26 mouse cellular contexts compared by ENCODE assay signal in genomic region chr16:23166646-23167045, GRCm38 (mm10). TPM values are rescaled to one million over a fixed set of nuclear protein-coding genes. Genes with fewer than 3 reads are reported as not detected.
DNase-seq lines count a peak whose midpoint lies in the region; ATAC-seq and TF ChIP-seq lines count a peak whose summit lies in the region.
"Had no signal": no experiment of that assay in that cellular context is flagged by ENCODE, and none has a peak within 500 bp of the region (broad histone marks: within the 10 kb centered on the region; RNA-seq: fewer than 3 reads in every experiment).

No protein-coding gene starts in this region.

- 81% methylated on average over 1 of the region's 1 CpGs for WGBS in heart, embryonic 11.5 days (ENCODE audit: insufficient replicate concordance)
- WGBS in kidney, embryonic 15.5 days, result 92% methylated on average over 1 of the region's 1 CpGs
- 90% methylated on average over 1 of the region's 1 CpGs for WGBS in kidney, embryonic 16.5 days

- TF ChIP-seq POLR2A in bone marrow macrophage, adult 2 months (IDR thresholded peaks at IDR 0.05; ENCODE audit: borderline replicate concordance, low read depth, low read length), result no peak

- H3K9ac ChIP-seq in heart, embryonic 11.5 days (ENCODE audit: low read depth, low read length), result no peak overlapping the region
- no peak overlapping the region for H3K9ac ChIP-seq in kidney, embryonic 15.5 days
- H3K9ac ChIP-seq in kidney, embryonic 16.5 days (replicated peaks; ENCODE audit: low read length), result no peak overlapping the region
- H3K9ac ChIP-seq: forebrain, embryonic 12.5 days; hindbrain, embryonic 14.5 days; limb, embryonic 12.5 days; liver, embryonic 13.5 days; lung, embryonic 14.5 days; neural tube, embryonic 15.5 days had no signal

- H3K4me2 ChIP-seq in heart, embryonic 11.5 days, result no peak overlapping the region
- H3K4me2 ChIP-seq in kidney, embryonic 15.5 days, result no peak overlapping the region
- no peak overlapping the region for H3K4me2 ChIP-seq in kidney, embryonic 16.5 days (replicated peaks; ENCODE audit: low read depth, low read length)
- H3K4me2 ChIP-seq: forebrain, embryonic 12.5 days; hindbrain, embryonic 14.5 days; limb, embryonic 12.5 days; liver, embryonic 13.5 days; lung, embryonic 14.5 days; neural tube, embryonic 15.5 days had no signal

- H3K36me3 ChIP-seq in heart, embryonic 11.5 days (ENCODE audit: control insufficient read depth, insufficient read depth, low read length), result no peaks in the 10 kb centered on the region
- no peaks in the 10 kb centered on the region for H3K36me3 ChIP-seq in kidney, embryonic 15.5 days
- no peaks in the 10 kb centered on the region for H3K36me3 ChIP-seq in kidney, embryonic 16.5 days (ENCODE audit: insufficient read depth, low read length)
- H3K36me3 ChIP-seq: forebrain, embryonic 12.5 days; limb, embryonic 12.5 days; liver, embryonic 13.5 days; midbrain, embryonic 10.5 days; neural tube, embryonic 15.5 days had no signal

- 0 out of 2 replicates have a peak overlapping the region, but pooled peaks have one; percentile 29 for H3K27ac ChIP-seq in heart, embryonic 11.5 days (ENCODE audit: low read depth, low read length)
- peak overlapping the region; percentile 22; the same call in 1 of the 2 replicates for H3K27ac ChIP-seq in kidney, embryonic 15.5 days
- no peak overlapping the region for H3K27ac ChIP-seq in kidney, embryonic 16.5 days (ENCODE audit: low read length)
- H3K27ac ChIP-seq in bone marrow macrophage, adult 2 months (ENCODE audit: insufficient read depth, low read depth, low read length), result peak overlapping the region; percentile 95
- H3K27ac ChIP-seq: forebrain, embryonic 12.5 days; hindbrain, embryonic 14.5 days; limb, embryonic 12.5 days; liver, embryonic 13.5 days; midbrain, embryonic 10.5 days; neural tube, embryonic 15.5 days had no signal

- H3K4me1 ChIP-seq in heart, embryonic 11.5 days (ENCODE audit: control insufficient read depth, insufficient read depth, low read length), result no peaks in the 10 kb centered on the region
- no peaks in the 10 kb centered on the region for H3K4me1 ChIP-seq in kidney, embryonic 15.5 days
- H3K4me1 ChIP-seq in kidney, embryonic 16.5 days (ENCODE audit: insufficient read depth, low read length), result 0 out of 2 replicates have a peak, but pooled peaks cover 4% of the 10 kb centered on the region
- peaks cover 28% of the 10 kb centered on the region for H3K4me1 ChIP-seq in bone marrow macrophage, adult 2 months (ENCODE audit: control insufficient read depth, insufficient read depth, low read length)
- H3K4me1 ChIP-seq: forebrain, embryonic 12.5 days; limb, embryonic 12.5 days; liver, embryonic 13.5 days; midbrain, embryonic 10.5 days; neural tube, embryonic 15.5 days had no signal

- no peaks in the 10 kb centered on the region for H3K9me3 ChIP-seq in heart, embryonic 11.5 days (replicated peaks; ENCODE audit: control insufficient read depth, low read length)
- H3K9me3 ChIP-seq in kidney, embryonic 15.5 days (replicated peaks), result no peaks in the 10 kb centered on the region
- H3K9me3 ChIP-seq in kidney, embryonic 16.5 days (ENCODE audit: low read length), result no peaks in the 10 kb centered on the region
- H3K9me3 ChIP-seq: forebrain, embryonic 12.5 days; limb, embryonic 12.5 days; liver, embryonic 13.5 days; midbrain, embryonic 10.5 days; neural tube, embryonic 15.5 days had no signal

- TF ChIP-seq CTCF in bone marrow macrophage, adult 2 months (IDR thresholded peaks at IDR 0.05; ENCODE audit: low read depth, low read length), result no peak

- no peak for DNase-seq in heart, adult 18-20 months
- DNase-seq in retina, postnatal 1 day, result peak; percentile 26
- no peak for DNase-seq in kidney, adult 8-10 months
- DNase-seq: cerebellum, adult 18-20 months; cerebellum, postnatal 14 days; heart, postnatal 14 days; kidney, postnatal 25 days; liver, embryonic 13.5 days; right cerebral cortex, postnatal 25 days; spleen, adult 18-20 months had no signal

- no peak overlapping the region for H3K4me3 ChIP-seq in heart, embryonic 11.5 days (ENCODE audit: low read depth, low read length)
- no peak overlapping the region for H3K4me3 ChIP-seq in kidney, embryonic 15.5 days (replicated peaks)
- no peak overlapping the region for H3K4me3 ChIP-seq in kidney, embryonic 16.5 days (ENCODE audit: low read length)
- H3K4me3 ChIP-seq in bone marrow macrophage, adult 2 months (ENCODE audit: insufficient read depth, low read length), result no peak overlapping the region
- H3K4me3 ChIP-seq: forebrain, embryonic 12.5 days; limb, embryonic 12.5 days; liver, embryonic 13.5 days; midbrain, embryonic 10.5 days; neural tube, embryonic 15.5 days had no signal

- ATAC-seq in heart, embryonic 11.5 days (replicated peaks; ENCODE audit: insufficient number of reproducible peaks, low FRiP score, low TSS enrichment), result no peak
- ATAC-seq in kidney, embryonic 15.5 days (replicated peaks; ENCODE audit: low FRiP score), result no peak
- ATAC-seq in kidney, embryonic 16.5 days (ENCODE audit: low FRiP score, low TSS enrichment), result no peak
- ATAC-seq: CD4-positive, CD25-positive, alpha-beta regulatory T cell, adult 4 months; inflammation-experienced regulatory T-cells, adult 6 months had no signal

- 0 out of 2 replicates have a peak, but pooled peaks cover 2% of the 10 kb centered on the region for H3K27me3 ChIP-seq in heart, embryonic 11.5 days (ENCODE audit: control insufficient read depth, insufficient read depth, low read length)
- H3K27me3 ChIP-seq in kidney, embryonic 15.5 days, result no peaks in the 10 kb centered on the region
- no peaks in the 10 kb centered on the region for H3K27me3 ChIP-seq in kidney, embryonic 16.5 days (ENCODE audit: insufficient read depth, low read length)
- H3K27me3 ChIP-seq: forebrain, embryonic 12.5 days; limb, embryonic 12.5 days; liver, embryonic 13.5 days; neural tube, embryonic 15.5 days had no signal

RNA-seq across cellular contexts. Expression of gene Adipoq, which starts 20.3 kb away (rescaled TPM):
- 0.16 TPM in 1 of 2 replicates, not detected in the other for polyA plus RNA-seq in heart, embryonic 11.5 days (2014; fragmentation: Nextera tagmentation; extraction: Ambion mirVana)
- 10 to 100 TPM; 14.8 to 64.6 TPM for total RNA-seq in heart, adult 18-20 months (2021)
- polyA plus RNA-seq in kidney, embryonic 15.5 days (2015; fragmentation: Nextera tagmentation; extraction: Ambion mirVana), result not detected in 2 replicates
- polyA plus RNA-seq in kidney, embryonic 16.5 days (2015; fragmentation: Nextera tagmentation; extraction: Ambion mirVana), result 0.21 TPM in 1 of 2 replicates, not detected in the other
- polyA plus RNA-seq in bone marrow macrophage, adult 2 months (2012; ENCODE audit: insufficient read depth, insufficient read length, missing spikeins), result not detected in 2 replicates
- total RNA-seq: layer of hippocampus, adult 8-10 months; left cerebral cortex, postnatal 14 days; midbrain, postnatal 0 days had no signal
- polyA plus RNA-seq: CD4-positive, CD25-positive, alpha-beta regulatory T cell, adult 4 months; embryonic facial prominence, embryonic 11.5 days; forebrain, embryonic 12.5 days; hindbrain, embryonic 14.5 days; limb, embryonic 12.5 days; liver, embryonic 13.5 days; lung, embryonic 14.5 days; midbrain, embryonic 10.5 days; midbrain, postnatal 0 days had no signal

RNA-seq across cellular contexts. Expression of gene Rfc4, which starts 39.1 kb away (rescaled TPM):
- 106 and 117 TPM in 2 replicates for polyA plus RNA-seq in heart, embryonic 11.5 days (2014; fragmentation: Nextera tagmentation; extraction: Ambion mirVana)
- 10 to 100 TPM in 1 of 2 experiments, 1 to 10 TPM in 1; 8.3 to 10.1 TPM for total RNA-seq in heart, adult 18-20 months (2021)
- polyA plus RNA-seq in kidney, embryonic 15.5 days (2015; fragmentation: Nextera tagmentation; extraction: Ambion mirVana), result 125 and 132 TPM in 2 replicates
- polyA plus RNA-seq in kidney, embryonic 16.5 days (2015; fragmentation: Nextera tagmentation; extraction: Ambion mirVana), result 117 and 120 TPM in 2 replicates
- 10.6 and 14.5 TPM in 2 replicates for polyA plus RNA-seq in bone marrow macrophage, adult 2 months (2012; ENCODE audit: insufficient read depth, insufficient read length, missing spikeins)

RNA-seq across cellular contexts. Expression of gene St6gal1, which starts 57.9 kb away (rescaled TPM):
- polyA plus RNA-seq in heart, embryonic 11.5 days (2014; fragmentation: Nextera tagmentation; extraction: Ambion mirVana), result 16.3 and 18.5 TPM in 2 replicates
- total RNA-seq in heart, adult 18-20 months (2021), result 1 to 10 TPM; 7.2 to 9.7 TPM
- polyA plus RNA-seq in kidney, embryonic 15.5 days (2015; fragmentation: Nextera tagmentation; extraction: Ambion mirVana), result 22.6 and 25.5 TPM in 2 replicates
- 25.9 and 26.0 TPM in 2 replicates for polyA plus RNA-seq in kidney, embryonic 16.5 days (2015; fragmentation: Nextera tagmentation; extraction: Ambion mirVana)
- 66.4 and 77.2 TPM in 2 replicates for polyA plus RNA-seq in bone marrow macrophage, adult 2 months (2012; ENCODE audit: insufficient read depth, insufficient read length, missing spikeins)

RNA-seq across cellular contexts. Expression of gene Eif4a2, which starts 59.4 kb away (rescaled TPM):
- 205 and 223 TPM in 2 replicates for polyA plus RNA-seq in heart, embryonic 11.5 days (2014; fragmentation: Nextera tagmentation; extraction: Ambion mirVana)
- total RNA-seq in heart, adult 18-20 months (2021), result 100 to 1,000 TPM; 420 to 448 TPM
- 217 and 225 TPM in 2 replicates for polyA plus RNA-seq in kidney, embryonic 15.5 days (2015; fragmentation: Nextera tagmentation; extraction: Ambion mirVana)
- polyA plus RNA-seq in kidney, embryonic 16.5 days (2015; fragmentation: Nextera tagmentation; extraction: Ambion mirVana), result 235 and 238 TPM in 2 replicates
- 255 TPM in 2 replicates for polyA plus RNA-seq in bone marrow macrophage, adult 2 months (2012; ENCODE audit: insufficient read depth, insufficient read length, missing spikeins)
